Mouse (Mus musculus): Measurements from ENCODE around the gene Eri3. TPM values are rescaled to one million over a fixed set of nuclear protein-coding genes. Genes with fewer than 3 reads are reported as not detected.
A peak's percentile ranks its signal among the peaks of the same experiment; 100 is the strongest.

The Eri3 gene
- total and polyA plus RNA-seq, 2 experiments from 2014 or later: 267 to 295 TPM

- no peak overlapping the region for H3K4me2 ChIP-seq (ENCODE audit: low read depth, low read length)
- no peak overlapping the region for H3K27ac ChIP-seq
- no peaks in the 10 kb centered on the region for H3K27me3 ChIP-seq (ENCODE audit: insufficient read depth, low read length)
- no peaks in the 10 kb centered on the region for H3K9me3 ChIP-seq (ENCODE audit: low read length)
- ATAC-seq (no peak), DNase-seq (ENCODE audit: low spot score) (no peak)
- H3K4me1 ChIP-seq (ENCODE audit: insufficient read depth, low read length): peaks cover 23% of the 10 kb centered on the region
- 31% methylated on average over 1 of the region's 1 CpGs for WGBS
- no peak for TF ChIP-seq CTCF (IDR thresholded peaks at IDR 0.05; ENCODE audit: low read depth)
- no peak overlapping the region for H3K4me3 ChIP-seq (ENCODE audit: low read length)
- peaks cover 4% of the 10 kb centered on the region; the same call in 1 of the 2 replicates for H3K36me3 ChIP-seq (ENCODE audit: insufficient read depth, low read length)
- 0 out of 2 replicates have a peak overlapping the region, but pooled peaks have one; percentile 4 for H3K9ac ChIP-seq (replicated peaks; ENCODE audit: low read length)
These were observed 55.7 kb downstream of the Eri3 start for GRCm38 (mm10) chr4:117605954-117606227.

- Histone ChIP-seq H3K27ac (no peak overlapping the region), H3K9me3 (ENCODE audit: low read length) (no peaks in the 10 kb centered on the region), H3K4me2 (ENCODE audit: low read depth, low read length) (no peak overlapping the region), H3K9ac (replicated peaks; ENCODE audit: low read length) (no peak overlapping the region), H3K4me1 (ENCODE audit: insufficient read depth, low read length) (peaks cover 23% of the 10 kb centered on the region), H3K4me3 (ENCODE audit: low read length) (no peak overlapping the region), H3K36me3 (ENCODE audit: insufficient read depth, low read length) (peaks cover 4% of the 10 kb centered on the region; the same call in 1 of the 2 replicates), H3K27me3 (ENCODE audit: insufficient read depth, low read length) (no peaks in the 10 kb centered on the region)
- TF ChIP-seq CTCF (IDR thresholded peaks at IDR 0.05; ENCODE audit: low read depth): no peak
- WGBS: 82% methylated on average over 5 of the region's 5 CpGs
- no peak for DNase-seq (ENCODE audit: low spot score)
- no peak for ATAC-seq
These were observed 56.9 kb downstream of the Eri3 start for GRCm38 (mm10) chr4:117606831-117607610.

- no peak overlapping the region for H3K9ac ChIP-seq (replicated peaks; ENCODE audit: low read length)
- TF ChIP-seq CTCF (IDR thresholded peaks at IDR 0.05; ENCODE audit: low read depth): no peak
These were observed 58.1 kb downstream of the Eri3 start for GRCm38 (mm10) chr4:117608265-117608664.

GRCm38 (mm10) chr4:117609371-117610039 is 59.3 kb downstream of the Eri3 start:
- no peak overlapping the region; the same call in 1 of the 2 replicates for H3K9ac ChIP-seq (replicated peaks; ENCODE audit: low read length)
- no peak overlapping the region; the same call in 1 of the 2 replicates for H3K27ac ChIP-seq
- no peak overlapping the region for H3K4me3 ChIP-seq (ENCODE audit: low read length)
- DNase-seq (ENCODE audit: low spot score) (peak; percentile 40), ATAC-seq (no peak)
- no peaks in the 10 kb centered on the region for H3K27me3 ChIP-seq (ENCODE audit: insufficient read depth, low read length)
- H3K9me3 ChIP-seq (ENCODE audit: low read length): no peaks in the 10 kb centered on the region
- 44% methylated on average over 7 of the region's 7 CpGs for WGBS
- H3K4me1 ChIP-seq (ENCODE audit: insufficient read depth, low read length): peaks cover 21% of the 10 kb centered on the region
- peaks cover 15% of the 10 kb centered on the region; the same call in 1 of the 2 replicates for H3K36me3 ChIP-seq (ENCODE audit: insufficient read depth, low read length)
- no peak overlapping the region for H3K4me2 ChIP-seq (ENCODE audit: low read depth, low read length)
- TF ChIP-seq CTCF (IDR thresholded peaks at IDR 0.05; ENCODE audit: low read depth): no peak

More at GRCm38 (mm10) chr4:117608265-117608664, 58.1 kb downstream of the Eri3 start:
- Histone ChIP-seq H3K4me1 (ENCODE audit: insufficient read depth, low read length) (peaks cover 23% of the 10 kb centered on the region), H3K9me3 (ENCODE audit: low read length) (no peaks in the 10 kb centered on the region), H3K27ac (peak overlapping the region; percentile 45; the same call in 1 of the 2 replicates), H3K36me3 (ENCODE audit: insufficient read depth, low read length) (peaks cover 4% of the 10 kb centered on the region; the same call in 1 of the 2 replicates), H3K4me2 (ENCODE audit: low read depth, low read length) (no peak overlapping the region), H3K27me3 (ENCODE audit: insufficient read depth, low read length) (no peaks in the 10 kb centered on the region), H3K4me3 (ENCODE audit: low read length) (no peak overlapping the region)
- 33% methylated on average over 9 of the region's 9 CpGs for WGBS
- peak; percentile 58 for ATAC-seq
- peak; percentile 64 for DNase-seq (ENCODE audit: low spot score)

GRCm38 (mm10) chr4:117611385-117611784 is 61.2 kb downstream of the Eri3 start:
- no peaks in the 10 kb centered on the region for H3K27me3 ChIP-seq (ENCODE audit: insufficient read depth, low read length)
- ATAC-seq (no peak), DNase-seq (ENCODE audit: low spot score) (no peak)
- H3K9ac ChIP-seq (replicated peaks; ENCODE audit: low read length): no peak overlapping the region
- TF ChIP-seq CTCF (IDR thresholded peaks at IDR 0.05; ENCODE audit: low read depth): no peak
- WGBS: 75% methylated on average over 4 of the region's 4 CpGs
- H3K9me3 ChIP-seq (ENCODE audit: low read length): no peaks in the 10 kb centered on the region
- peaks cover 18% of the 10 kb centered on the region; the same call in 1 of the 2 replicates for H3K36me3 ChIP-seq (ENCODE audit: insufficient read depth, low read length)
- no peak overlapping the region for H3K4me2 ChIP-seq (ENCODE audit: low read depth, low read length)
- no peak overlapping the region for H3K4me3 ChIP-seq (ENCODE audit: low read length)
- 0 out of 2 replicates have a peak, but pooled peaks cover 4% of the 10 kb centered on the region for H3K4me1 ChIP-seq (ENCODE audit: insufficient read depth, low read length)
- no peak overlapping the region for H3K27ac ChIP-seq

- WGBS: 69% methylated on average over 2 of the region's 2 CpGs
- DNase-seq (ENCODE audit: low spot score) (no peak), ATAC-seq (no peak)
- no peaks in the 10 kb centered on the region for H3K27me3 ChIP-seq (ENCODE audit: insufficient read depth, low read length)
- no peak overlapping the region for H3K27ac ChIP-seq
- TF ChIP-seq CTCF (IDR thresholded peaks at IDR 0.05; ENCODE audit: low read depth): no peak
- no peak overlapping the region for H3K9ac ChIP-seq (replicated peaks; ENCODE audit: low read length)
- H3K36me3 ChIP-seq (ENCODE audit: insufficient read depth, low read length): peaks cover 21% of the 10 kb centered on the region
- H3K9me3 ChIP-seq (ENCODE audit: low read length): no peaks in the 10 kb centered on the region
- no peak overlapping the region for H3K4me3 ChIP-seq (ENCODE audit: low read length)
- 0 out of 2 replicates have a peak, but pooled peaks cover 4% of the 10 kb centered on the region for H3K4me1 ChIP-seq (ENCODE audit: insufficient read depth, low read length)
- H3K4me2 ChIP-seq (ENCODE audit: low read depth, low read length): no peak overlapping the region
These were observed 61.6 kb downstream of the Eri3 start for GRCm38 (mm10) chr4:117611814-117612213.

Measured in hindbrain, postnatal 0 days (tissue).